In the genomic region with DNA sequence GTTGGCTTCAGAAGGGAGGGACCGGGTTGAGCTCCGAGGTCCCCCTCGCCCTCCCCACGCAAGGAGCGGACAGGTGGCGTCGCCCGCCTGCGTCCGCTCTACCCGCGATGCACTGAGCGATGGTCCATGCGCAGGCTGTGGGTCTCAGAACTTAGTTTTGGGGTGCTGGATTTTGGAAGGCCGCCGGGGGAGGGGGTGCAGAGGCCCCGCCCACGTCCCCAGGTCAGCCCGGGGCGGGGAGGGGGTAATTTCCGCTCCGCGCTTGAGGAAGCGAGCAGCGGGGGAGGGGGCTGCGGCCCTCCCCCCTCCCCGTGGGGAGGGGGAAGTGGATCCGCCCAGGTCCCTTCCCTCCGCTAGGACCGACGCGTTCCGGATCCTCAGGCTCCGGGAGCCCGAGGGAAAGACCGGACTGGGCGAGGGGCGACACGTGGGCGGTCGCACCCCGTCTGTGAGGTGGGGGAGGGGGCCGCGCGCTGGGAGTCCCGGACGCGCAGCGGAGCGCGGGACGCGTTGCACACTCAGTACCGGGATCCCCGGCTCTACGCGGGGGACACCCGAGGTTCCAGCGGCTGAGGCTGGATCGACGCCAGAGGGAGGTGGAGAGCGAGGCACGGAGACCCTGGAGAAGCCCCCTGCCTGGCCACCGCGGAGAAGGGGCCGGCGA, we compare ENCODE assay signal across 8 mouse cellular contexts. TPM values are rescaled to one million over a fixed set of nuclear protein-coding genes. Genes with fewer than 3 reads are reported as not detected.
A peak's percentile ranks its signal among the peaks of the same experiment; 100 is the strongest.
DNase-seq lines count a peak whose midpoint lies in the region; ATAC-seq and TF ChIP-seq lines count a peak whose summit lies in the region.
"Had no signal": no experiment of that assay in that cellular context is flagged by ENCODE, and none has a peak within 500 bp of the region (broad histone marks: within the 10 kb centered on the region; RNA-seq: fewer than 3 reads in every experiment).

No protein-coding gene starts in this region.

- no peak for TF ChIP-seq POLR2A in testis, adult 2 months (IDR thresholded peaks at IDR 0.05; ENCODE audit: control insufficient read depth, low read depth, low read length)

- intact Hi-C loops in left cerebral cortex, postnatal 25 days (cut with DNase I): loop anchor here (5.0 to 10.0 kb wide), 5 partner anchors 170 to 862 kb away; partner anchors contain the start of genes Dlx4, Hoxb2 and Hoxb8

- no peaks in the 10 kb centered on the region for H3K27me3 ChIP-seq in embryonic facial prominence, embryonic 12.5 days
- H3K27me3 ChIP-seq in hindbrain, embryonic 12.5 days: no peaks in the 10 kb centered on the region
- peaks cover 48% of the 10 kb centered on the region for H3K27me3 ChIP-seq in liver, embryonic 16.5 days (ENCODE audit: control insufficient read depth, insufficient read depth, low read depth, low read length)
- H3K27me3 ChIP-seq in testis, adult 2 months (ENCODE audit: control insufficient read depth, insufficient read depth, low read length): peaks cover 6% of the 10 kb centered on the region

- H3K4me3 ChIP-seq in embryonic facial prominence, embryonic 12.5 days: peak overlapping the region; percentile 86
- peak overlapping the region; percentile 92 for H3K4me3 ChIP-seq in hindbrain, embryonic 12.5 days
- peak overlapping the region; percentile 72 for H3K4me3 ChIP-seq in liver, embryonic 16.5 days (ENCODE audit: low read depth, low read length)
- peak overlapping the region; percentile 60 for H3K4me3 ChIP-seq in testis, adult 2 months (ENCODE audit: control insufficient read depth, low read depth, low read length)

- no peaks in the 10 kb centered on the region for H3K9me3 ChIP-seq in embryonic facial prominence, embryonic 12.5 days
- H3K9me3 ChIP-seq in hindbrain, embryonic 12.5 days (replicated peaks): no peaks in the 10 kb centered on the region
- no peaks in the 10 kb centered on the region for H3K9me3 ChIP-seq in liver, embryonic 16.5 days (replicated peaks; ENCODE audit: control insufficient read depth, low read length)

- no peaks in the 10 kb centered on the region for H3K36me3 ChIP-seq in embryonic facial prominence, embryonic 12.5 days
- H3K36me3 ChIP-seq in hindbrain, embryonic 12.5 days: no peaks in the 10 kb centered on the region
- H3K36me3 ChIP-seq in liver, embryonic 16.5 days (ENCODE audit: control insufficient read depth, insufficient read depth): no peaks in the 10 kb centered on the region
- H3K36me3 ChIP-seq in testis, adult 2 months (ENCODE audit: control insufficient read depth, insufficient read depth, low read length): no peaks in the 10 kb centered on the region

- peak overlapping the region; percentile 98 for H3K27ac ChIP-seq in embryonic facial prominence, embryonic 12.5 days
- peak overlapping the region; percentile 98 for H3K27ac ChIP-seq in hindbrain, embryonic 12.5 days
- H3K27ac ChIP-seq in liver, embryonic 16.5 days (ENCODE audit: low read length): no peak overlapping the region
- no peak overlapping the region for H3K27ac ChIP-seq in testis, adult 2 months (ENCODE audit: control insufficient read depth, insufficient read depth, low read depth, low read length)

- TF ChIP-seq CTCF in testis, adult 2 months (IDR thresholded peaks at IDR 0.05; ENCODE audit: control insufficient read depth, insufficient read depth, insufficient replicate concordance, low read depth, low read length): no peak

- under 1% methylated on average over 65 of the region's 67 CpGs for WGBS in embryonic facial prominence, embryonic 12.5 days
- under 1% methylated on average over 64 of the region's 67 CpGs for WGBS in hindbrain, embryonic 12.5 days
- under 1% methylated on average over 64 of the region's 67 CpGs for WGBS in liver, embryonic 16.5 days (ENCODE audit: insufficient replicate concordance)

- H3K4me1 ChIP-seq in embryonic facial prominence, embryonic 12.5 days: peaks cover 12% of the 10 kb centered on the region
- H3K4me1 ChIP-seq in hindbrain, embryonic 12.5 days: peaks cover 16% of the 10 kb centered on the region
- H3K4me1 ChIP-seq in liver, embryonic 16.5 days (ENCODE audit: control insufficient read depth, low read depth, low read length): peaks cover 24% of the 10 kb centered on the region
- peaks cover 9% of the 10 kb centered on the region for H3K4me1 ChIP-seq in testis, adult 2 months (ENCODE audit: control insufficient read depth, insufficient read depth, low read length)

- peak overlapping the region; percentile 95 for H3K9ac ChIP-seq in embryonic facial prominence, embryonic 12.5 days
- H3K9ac ChIP-seq in hindbrain, embryonic 12.5 days: peak overlapping the region; percentile 94
- peak overlapping the region; percentile 48; the same call in 1 of the 2 replicates for H3K9ac ChIP-seq in liver, embryonic 16.5 days (ENCODE audit: low read depth, low read length)

- peak; percentile 67 for ATAC-seq in embryonic facial prominence, embryonic 12.5 days (ENCODE audit: insufficient number of reproducible peaks, insufficient read depth, low FRiP score, low TSS enrichment)
- peak; percentile 85 for ATAC-seq in hindbrain, embryonic 12.5 days (ENCODE audit: low FRiP score)
- peak; percentile 30; the same call in 1 of the 2 replicates for ATAC-seq in liver, embryonic 16.5 days (ENCODE audit: low read depth)

- H3K4me2 ChIP-seq in embryonic facial prominence, embryonic 12.5 days (replicated peaks): peak overlapping the region; percentile 96
- peak overlapping the region; percentile 73 for H3K4me2 ChIP-seq in hindbrain, embryonic 12.5 days (replicated peaks)
- H3K4me2 ChIP-seq in liver, embryonic 16.5 days (ENCODE audit: low read depth, low read length): peak overlapping the region; percentile 93

- peak; percentile 4 to 21 for DNase-seq in spleen, postnatal 10 days (ENCODE audit: low spot score in 2 of 2)
- no peak for DNase-seq in spleen, postnatal 14 days (ENCODE audit: low spot score in 2 of 2)
- no peak for DNase-seq in left cerebral cortex, postnatal 25 days (ENCODE audit: low spot score in 2 of 2)

RNA-seq across cellular contexts. Expression of gene Igf2bp1, which starts 1.2 kb away (rescaled TPM):
- 89.6 and 95.3 TPM in 2 replicates for polyA plus RNA-seq in embryonic facial prominence, embryonic 12.5 days (2016; fragmentation: Nextera tagmentation; extraction: Ambion mirVana)
- polyA plus RNA-seq in hindbrain, embryonic 12.5 days (2016; fragmentation: Nextera tagmentation; extraction: Ambion mirVana): 71.1 and 73.3 TPM in 2 replicates
- polyA plus RNA-seq in liver, embryonic 16.5 days (2015; fragmentation: Nextera tagmentation; extraction: Ambion mirVana): 10.4 and 10.8 TPM in 2 replicates
- 6.5 and 8.1 TPM in 2 replicates for polyA plus RNA-seq in testis, adult 2 months (2012; rRNA removed)
- under 1 TPM; 0.18 to 0.34 TPM for total RNA-seq in left cerebral cortex, postnatal 25 days (2021)

RNA-seq across cellular contexts. Expression of gene Gip, which starts 17.4 kb away (rescaled TPM):
- polyA plus RNA-seq in embryonic facial prominence, embryonic 12.5 days (2016; fragmentation: Nextera tagmentation; extraction: Ambion mirVana): not detected in 2 replicates
- polyA plus RNA-seq in hindbrain, embryonic 12.5 days (2016; fragmentation: Nextera tagmentation; extraction: Ambion mirVana): not detected in 2 replicates
- 0.25 TPM in 1 of 2 replicates, not detected in the other for polyA plus RNA-seq in liver, embryonic 16.5 days (2015; fragmentation: Nextera tagmentation; extraction: Ambion mirVana)
- polyA plus RNA-seq in testis, adult 2 months (2012; rRNA removed): 2.2 and 2.6 TPM in 2 replicates
- total RNA-seq in left cerebral cortex, postnatal 25 days (2021): not detected
- polyA plus RNA-seq: cortical plate, adult 2 months had no signal

RNA-seq across cellular contexts. Expression of gene Snf8, which starts 27.7 kb away (rescaled TPM):
- polyA plus RNA-seq in embryonic facial prominence, embryonic 12.5 days (2016; fragmentation: Nextera tagmentation; extraction: Ambion mirVana): 105 and 106 TPM in 2 replicates
- 115 and 118 TPM in 2 replicates for polyA plus RNA-seq in hindbrain, embryonic 12.5 days (2016; fragmentation: Nextera tagmentation; extraction: Ambion mirVana)
- 47.5 and 54.4 TPM in 2 replicates for polyA plus RNA-seq in liver, embryonic 16.5 days (2015; fragmentation: Nextera tagmentation; extraction: Ambion mirVana)
- polyA plus RNA-seq in testis, adult 2 months (2012; rRNA removed): 51.8 and 56.4 TPM in 2 replicates
- total RNA-seq in left cerebral cortex, postnatal 25 days (2021): 10 to 100 TPM; 95.0 to 97.4 TPM

RNA-seq across cellular contexts. Expression of gene Ube2z, which starts 58.2 kb away (rescaled TPM):
- 49.2 and 53.0 TPM in 2 replicates for polyA plus RNA-seq in embryonic facial prominence, embryonic 12.5 days (2016; fragmentation: Nextera tagmentation; extraction: Ambion mirVana)
- 40.7 and 43.4 TPM in 2 replicates for polyA plus RNA-seq in hindbrain, embryonic 12.5 days (2016; fragmentation: Nextera tagmentation; extraction: Ambion mirVana)
- 13.2 TPM in 2 replicates for polyA plus RNA-seq in liver, embryonic 16.5 days (2015; fragmentation: Nextera tagmentation; extraction: Ambion mirVana)
- polyA plus RNA-seq in testis, adult 2 months (2012; rRNA removed): 19.1 and 21.2 TPM in 2 replicates
- 10 to 100 TPM; 54.9 to 58.7 TPM for total RNA-seq in left cerebral cortex, postnatal 25 days (2021)

Comparison
In these comparisons a context has a peak if more than half of its experiments do, and no peak if none do; other contexts are left out.
1. DNase-seq: peak in spleen, postnatal 10 days (2 of 2); none in spleen, postnatal 14 days (0 of 2) and left cerebral cortex, postnatal 25 days (0 of 2).
2. ATAC-seq: peak in every context shown above with its lines; median percentile 85 in hindbrain, embryonic 12.5 days; 67 in embryonic facial prominence, embryonic 12.5 days; 30 in liver, embryonic 16.5 days.
3. H3K27ac ChIP-seq: peak in embryonic facial prominence, embryonic 12.5 days (single experiment) and hindbrain, embryonic 12.5 days (single experiment); none in liver, embryonic 16.5 days (single experiment) and testis, adult 2 months (single experiment).
4. Peak in every context shown above with its lines, with median percentiles within 50 percentile points of each other: H3K4me2 ChIP-seq, H3K4me3 ChIP-seq and H3K9ac ChIP-seq.